Mouse (Mus musculus): ENCODE data around the gene Proca1.

DNA sequence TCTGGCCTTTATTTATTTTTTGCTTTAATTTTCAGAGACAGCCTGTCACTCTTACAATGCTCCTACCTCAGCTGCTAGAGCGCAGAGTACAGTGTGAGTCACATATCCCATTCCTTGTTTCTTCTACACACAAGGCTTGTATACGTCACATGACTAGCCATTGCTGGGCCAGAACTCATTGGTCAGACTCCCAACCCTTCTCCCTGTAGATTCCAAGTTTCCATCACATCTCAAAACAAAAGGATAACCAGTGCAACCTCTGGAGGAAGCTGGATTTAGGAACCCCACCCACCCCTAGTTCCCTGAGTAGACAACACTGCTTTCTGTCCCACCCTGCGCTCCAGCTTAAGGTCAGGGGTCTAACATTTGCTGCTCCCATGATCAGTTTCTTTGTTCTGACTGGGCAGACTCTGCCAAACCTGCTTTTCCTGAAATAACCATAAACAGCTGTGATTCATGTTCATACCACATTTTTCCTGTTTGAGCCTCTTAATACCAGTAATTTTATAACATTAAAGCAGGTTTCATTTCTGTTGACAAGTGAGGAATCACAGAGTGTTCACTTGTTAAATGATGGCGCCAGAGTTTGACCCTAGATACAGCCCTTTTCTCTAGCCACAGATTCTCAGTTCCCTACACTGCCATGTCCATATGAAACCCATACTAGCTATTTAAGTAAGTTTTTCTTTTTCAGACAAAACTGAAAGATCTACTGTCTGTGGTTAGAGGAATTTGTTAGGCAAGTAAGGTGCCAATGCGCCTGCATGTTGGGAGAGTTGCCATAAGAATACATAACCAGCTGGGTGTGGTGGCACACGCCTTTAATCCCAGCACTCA lies 46.3 kb upstream of the Proca1 start:
- TF ChIP-seq POLR2A (IDR thresholded peaks at IDR 0.05; ENCODE audit: low read depth, low read length) = no peak
- no peak for TF ChIP-seq CTCF (IDR thresholded peaks at IDR 0.05; ENCODE audit: extremely low read depth, insufficient read length, insufficient replicate concordance, low read depth, low read length)

Data from small intestine, adult 2 months (tissue).